Mouse (Mus musculus): ENCODE measurements around the gene Clic3. TPM values are rescaled to one million over a fixed set of nuclear protein-coding genes. Genes with fewer than 3 reads are reported as not detected.
"Not testable (repeated sequence)": the region's sequence is repeated elsewhere in the genome, so short reads cannot be mapped to it uniquely, and the experiment has no call there.

Gene Clic3
- polyA plus RNA-seq (2012; rRNA removed) = 104 and 130 TPM in 2 replicates

GRCm38 (mm10) chr2:25456205-25456953 lies at the start of gene Clic3:
Clic3 (plus strand) TSS chr2:25456838.
- DNase-seq = no peak
- no peak within 1 kb of the TSS for H3K4me3 ChIP-seq (ENCODE audit: insufficient read depth, low read depth, low read length)
- WGBS = 60% methylated on average over 14 of the region's 14 CpGs

GRCm38 (mm10) chr2:25408908-25409307 lies 47.7 kb upstream of the Clic3 start:
- Histone ChIP-seq H3K4me1 (ENCODE audit: control insufficient read depth, insufficient read depth, low read length) (no peaks in the 10 kb centered on the region), H3K4me3 (ENCODE audit: insufficient read depth, low read depth, low read length) (no peak overlapping the region), H3K36me3 (ENCODE audit: control insufficient read depth, insufficient read depth, low read length) (no peaks in the 10 kb centered on the region), H3K27me3 (replicated peaks; ENCODE audit: control insufficient read depth, insufficient read depth, low read length) (no peaks in the 10 kb centered on the region), H3K27ac (ENCODE audit: insufficient read depth, low read depth, low read length) (no peak overlapping the region)
- TF ChIP-seq POLR2A (IDR thresholded peaks at IDR 0.05; ENCODE audit: low read depth, low read length) (no peak), CTCF (conservative IDR thresholded peaks at IDR 0.05; ENCODE audit: insufficient read depth, insufficient read length, low read depth, low read length) (no peak)
- WGBS = 89% methylated on average over 10 of the region's 10 CpGs
- no peak for DNase-seq

More at GRCm38 (mm10) chr2:25456205-25456953, at the start of gene Clic3:
- H3K4me1 ChIP-seq (ENCODE audit: control insufficient read depth, insufficient read depth, low read length) = peaks cover 9% of the 10 kb centered on the region
- no peak for TF ChIP-seq CTCF (conservative IDR thresholded peaks at IDR 0.05; ENCODE audit: insufficient read depth, insufficient read length, low read depth, low read length)
- no peak for TF ChIP-seq POLR2A (IDR thresholded peaks at IDR 0.05; ENCODE audit: low read depth, low read length)
- no peak within 1 kb of the TSS for H3K27ac ChIP-seq (ENCODE audit: insufficient read depth, low read depth, low read length)
- H3K36me3 ChIP-seq (ENCODE audit: control insufficient read depth, insufficient read depth, low read length) = no peaks in the 10 kb centered on the region
- no peaks in the 10 kb centered on the region for H3K27me3 ChIP-seq (replicated peaks; ENCODE audit: control insufficient read depth, insufficient read depth, low read length)

GRCm38 (mm10) chr2:25413436-25413835 lies 43.2 kb upstream of the Clic3 start:
- H3K27ac ChIP-seq (ENCODE audit: insufficient read depth, low read depth, low read length); H3K27me3 ChIP-seq (replicated peaks; ENCODE audit: control insufficient read depth, insufficient read depth, low read length); H3K4me3 ChIP-seq (ENCODE audit: insufficient read depth, low read depth, low read length); H3K4me1 ChIP-seq (ENCODE audit: control insufficient read depth, insufficient read depth, low read length); H3K36me3 ChIP-seq (ENCODE audit: control insufficient read depth, insufficient read depth, low read length); DNase-seq: not testable (repeated sequence)
- peak; percentile 15; the same call in 1 of the 2 replicates for TF ChIP-seq CTCF (conservative IDR thresholded peaks at IDR 0.05; ENCODE audit: insufficient read depth, insufficient read length, low read depth, low read length)

GRCm38 (mm10) chr2:25417426-25417825 lies 39.2 kb upstream of the Clic3 start:
- Histone ChIP-seq H3K4me1 (ENCODE audit: control insufficient read depth, insufficient read depth, low read length) (no peaks in the 10 kb centered on the region), H3K36me3 (ENCODE audit: control insufficient read depth, insufficient read depth, low read length) (no peaks in the 10 kb centered on the region), H3K4me3 (ENCODE audit: insufficient read depth, low read depth, low read length) (no peak overlapping the region), H3K27me3 (replicated peaks; ENCODE audit: control insufficient read depth, insufficient read depth, low read length) (no peaks in the 10 kb centered on the region), H3K27ac (ENCODE audit: insufficient read depth, low read depth, low read length) (no peak overlapping the region)
- no peak for TF ChIP-seq CTCF (conservative IDR thresholded peaks at IDR 0.05; ENCODE audit: insufficient read depth, insufficient read length, low read depth, low read length)
- TF ChIP-seq POLR2A (IDR thresholded peaks at IDR 0.05; ENCODE audit: low read depth, low read length) = no peak
- DNase-seq = no peak
- WGBS = 45% methylated on average over 3 of the region's 3 CpGs

GRCm38 (mm10) chr2:25421896-25422295 lies 34.7 kb upstream of the Clic3 start:
- H3K27me3 ChIP-seq (replicated peaks; ENCODE audit: control insufficient read depth, insufficient read depth, low read length) = no peaks in the 10 kb centered on the region
- 25% methylated on average over 3 of the region's 3 CpGs for WGBS
- DNase-seq = peak; percentile 56
- H3K27ac ChIP-seq (ENCODE audit: insufficient read depth, low read depth, low read length) = no peak overlapping the region
- no peaks in the 10 kb centered on the region for H3K36me3 ChIP-seq (ENCODE audit: control insufficient read depth, insufficient read depth, low read length)
- TF ChIP-seq POLR2A (IDR thresholded peaks at IDR 0.05; ENCODE audit: low read depth, low read length) (no peak), CTCF (conservative IDR thresholded peaks at IDR 0.05; ENCODE audit: insufficient read depth, insufficient read length, low read depth, low read length) (peak; percentile 62)
- H3K4me1 ChIP-seq (ENCODE audit: control insufficient read depth, insufficient read depth, low read length) = no peaks in the 10 kb centered on the region
- H3K4me3 ChIP-seq (ENCODE audit: insufficient read depth, low read depth, low read length) = no peak overlapping the region

GRCm38 (mm10) chr2:25422587-25423410 lies 33.8 kb upstream of the Clic3 start, which contains the start of gene Fut7:
Fut7 (plus strand) TSS chr2:25423267.
- H3K27me3 ChIP-seq (replicated peaks; ENCODE audit: control insufficient read depth, insufficient read depth, low read length) = no peaks in the 10 kb centered on the region
- TF ChIP-seq POLR2A (IDR thresholded peaks at IDR 0.05; ENCODE audit: low read depth, low read length) = no peak
- TF ChIP-seq CTCF (conservative IDR thresholded peaks at IDR 0.05; ENCODE audit: insufficient read depth, insufficient read length, low read depth, low read length) = no peak
- DNase-seq = no peak

GRCm38 (mm10) chr2:25423626-25424025 lies 33.0 kb upstream of the Clic3 start:
- Histone ChIP-seq H3K27ac (ENCODE audit: insufficient read depth, low read depth, low read length) (no peak overlapping the region), H3K4me1 (ENCODE audit: control insufficient read depth, insufficient read depth, low read length) (no peaks in the 10 kb centered on the region), H3K36me3 (ENCODE audit: control insufficient read depth, insufficient read depth, low read length) (no peaks in the 10 kb centered on the region), H3K4me3 (ENCODE audit: insufficient read depth, low read depth, low read length) (no peak overlapping the region), H3K27me3 (replicated peaks; ENCODE audit: control insufficient read depth, insufficient read depth, low read length) (no peaks in the 10 kb centered on the region)
- TF ChIP-seq POLR2A (IDR thresholded peaks at IDR 0.05; ENCODE audit: low read depth, low read length) (no peak), CTCF (conservative IDR thresholded peaks at IDR 0.05; ENCODE audit: insufficient read depth, insufficient read length, low read depth, low read length) (no peak)
- no peak for DNase-seq
- WGBS = 60% methylated on average over 1 of the region's 1 CpGs

More at GRCm38 (mm10) chr2:25422587-25423410, 33.8 kb upstream of the Clic3 start, which contains the start of gene Fut7:
- Histone ChIP-seq H3K27ac (ENCODE audit: insufficient read depth, low read depth, low read length) (no peak within 1 kb of the TSS), H3K36me3 (ENCODE audit: control insufficient read depth, insufficient read depth, low read length) (no peaks in the 10 kb centered on the region), H3K4me1 (ENCODE audit: control insufficient read depth, insufficient read depth, low read length) (no peaks in the 10 kb centered on the region), H3K4me3 (ENCODE audit: insufficient read depth, low read depth, low read length) (no peak within 1 kb of the TSS)
- 57% methylated on average over 17 of the region's 17 CpGs for WGBS
